Mouse (Mus musculus): ENCODE measurements around the gene Ehbp1. TPM values are rescaled to one million over a fixed set of nuclear protein-coding genes. Genes with fewer than 3 reads are reported as not detected.

The Ehbp1 gene
- polyA plus RNA-seq (2012; rRNA removed) = 29.2 and 32.5 TPM in 2 replicates

- DNase-seq (ENCODE audit: extremely low spot score in 1 of 2, low spot score in 1 of 2) = no peak
Measured at GRCm38 (mm10) chr11:22342242-22343207, at the start of gene Ehbp1. Gene Ehbp1, minus strand, starts transcription at chr11:22342292.

GRCm38 (mm10) chr11:22387472-22388098 is 45.5 kb upstream of the Ehbp1 start:
- no peak for DNase-seq (ENCODE audit: extremely low spot score in 1 of 2, low spot score in 1 of 2)

GRCm38 (mm10) chr11:22383532-22383931 is 41.4 kb upstream of the Ehbp1 start:
- DNase-seq (ENCODE audit: extremely low spot score in 1 of 2, low spot score in 1 of 2) = no peak

GRCm38 (mm10) chr11:22374811-22375210 is 32.7 kb upstream of the Ehbp1 start:
- no peak for DNase-seq (ENCODE audit: extremely low spot score in 1 of 2, low spot score in 1 of 2)

- no peak for DNase-seq (ENCODE audit: extremely low spot score in 1 of 2, low spot score in 1 of 2)
Measured at GRCm38 (mm10) chr11:22373290-22373674, 31.2 kb upstream of the Ehbp1 start.

- DNase-seq (ENCODE audit: extremely low spot score in 1 of 2, low spot score in 1 of 2) = no peak
Measured at GRCm38 (mm10) chr11:22372609-22373289, 30.7 kb upstream of the Ehbp1 start.

GRCm38 (mm10) chr11:22369841-22370240 is 27.7 kb upstream of the Ehbp1 start:
- DNase-seq (ENCODE audit: extremely low spot score in 1 of 2, low spot score in 1 of 2) = no peak

GRCm38 (mm10) chr11:22368621-22369020 is 26.5 kb upstream of the Ehbp1 start:
- DNase-seq (ENCODE audit: extremely low spot score in 1 of 2, low spot score in 1 of 2) = no peak

- DNase-seq (ENCODE audit: extremely low spot score in 1 of 2, low spot score in 1 of 2) = no peak
Measured at GRCm38 (mm10) chr11:22366486-22366885, 24.4 kb upstream of the Ehbp1 start.

- DNase-seq (ENCODE audit: extremely low spot score in 1 of 2, low spot score in 1 of 2) = peak in 1 of 2 experiments; percentile 31
Measured at GRCm38 (mm10) chr11:22353962-22354621, 12.0 kb upstream of the Ehbp1 start.

GRCm38 (mm10) chr11:22349945-22350344 is 7.9 kb upstream of the Ehbp1 start:
- no peak for DNase-seq (ENCODE audit: extremely low spot score in 1 of 2, low spot score in 1 of 2)

- DNase-seq (ENCODE audit: extremely low spot score in 1 of 2, low spot score in 1 of 2) = peak in 1 of 2 experiments; percentile 31
Measured at GRCm38 (mm10) chr11:22348536-22348910, 6.4 kb upstream of the Ehbp1 start.

GRCm38 (mm10) chr11:22347651-22348535 is 5.8 kb upstream of the Ehbp1 start:
- DNase-seq (ENCODE audit: extremely low spot score in 1 of 2, low spot score in 1 of 2) = no peak

- no peak for DNase-seq (ENCODE audit: extremely low spot score in 1 of 2, low spot score in 1 of 2)
Measured at GRCm38 (mm10) chr11:22327302-22327910, 14.7 kb downstream of the Ehbp1 start.

GRCm38 (mm10) chr11:22317824-22318411 is 24.2 kb downstream of the Ehbp1 start:
- no peak for DNase-seq (ENCODE audit: extremely low spot score in 1 of 2, low spot score in 1 of 2)

- no peak for DNase-seq (ENCODE audit: extremely low spot score in 1 of 2, low spot score in 1 of 2)
Measured at GRCm38 (mm10) chr11:22315801-22316200, 26.3 kb downstream of the Ehbp1 start.

- no peak for DNase-seq (ENCODE audit: extremely low spot score in 1 of 2, low spot score in 1 of 2)
Measured at GRCm38 (mm10) chr11:22301164-22301563, 40.9 kb downstream of the Ehbp1 start.

GRCm38 (mm10) chr11:22289164-22289563 is 52.9 kb downstream of the Ehbp1 start:
- no peak for DNase-seq (ENCODE audit: extremely low spot score in 1 of 2, low spot score in 1 of 2)

- no peak for DNase-seq (ENCODE audit: extremely low spot score in 1 of 2, low spot score in 1 of 2)
Measured at GRCm38 (mm10) chr11:22287513-22287900, 54.6 kb downstream of the Ehbp1 start.

Measured in frontal cortex, adult 2 months (tissue).